Mouse (Mus musculus): ENCODE measurements around the gene Pacs1.

Pacs1 gene

DNA sequence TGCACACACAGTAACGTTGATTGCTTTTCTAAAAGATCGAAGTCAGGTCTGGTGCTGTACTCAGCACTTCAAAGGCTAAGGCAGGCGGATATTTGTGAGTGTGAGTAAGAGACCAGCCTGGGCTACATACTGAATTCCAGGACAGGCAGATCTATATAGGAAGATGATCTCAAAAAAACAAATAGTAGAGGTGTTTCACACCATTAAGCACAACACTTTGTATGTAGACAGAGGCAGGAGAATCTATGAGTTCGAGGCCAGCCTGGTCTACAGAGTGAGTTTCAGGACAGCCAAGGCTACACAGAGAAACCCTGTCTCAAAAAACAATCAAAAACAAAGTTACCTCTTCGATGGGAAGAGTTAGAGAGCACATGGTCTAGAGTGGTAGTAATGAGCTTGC, 2.8 kb upstream of the Pacs1 start:
- TF ChIP-seq GATA4 (IDR thresholded peaks at IDR 0.05; ENCODE audit: insufficient replicate concordance, low read length) = no peak

DNA sequence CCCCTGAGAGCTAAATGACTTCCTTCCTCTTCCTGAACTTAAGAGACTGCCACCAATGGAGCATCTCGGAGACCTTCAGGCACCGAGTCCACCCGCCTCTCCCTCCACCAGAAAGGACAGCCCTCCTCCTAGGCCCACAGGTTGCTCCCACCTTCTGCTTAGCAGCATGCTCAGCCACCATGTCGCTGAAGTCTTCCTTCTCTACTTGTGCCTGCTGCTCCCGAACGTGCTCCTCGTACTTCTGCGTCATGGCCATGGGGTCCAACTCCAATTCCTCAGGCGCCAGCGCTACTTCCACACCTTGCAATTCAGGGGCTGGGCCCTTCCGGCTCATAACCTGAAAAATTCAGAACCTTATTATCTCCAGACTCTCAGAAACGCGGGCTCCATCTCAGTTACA, 1.7 kb upstream of the Pacs1 start:
- TF ChIP-seq GATA4 (IDR thresholded peaks at IDR 0.05; ENCODE audit: insufficient replicate concordance, low read length) = no peak

DNA sequence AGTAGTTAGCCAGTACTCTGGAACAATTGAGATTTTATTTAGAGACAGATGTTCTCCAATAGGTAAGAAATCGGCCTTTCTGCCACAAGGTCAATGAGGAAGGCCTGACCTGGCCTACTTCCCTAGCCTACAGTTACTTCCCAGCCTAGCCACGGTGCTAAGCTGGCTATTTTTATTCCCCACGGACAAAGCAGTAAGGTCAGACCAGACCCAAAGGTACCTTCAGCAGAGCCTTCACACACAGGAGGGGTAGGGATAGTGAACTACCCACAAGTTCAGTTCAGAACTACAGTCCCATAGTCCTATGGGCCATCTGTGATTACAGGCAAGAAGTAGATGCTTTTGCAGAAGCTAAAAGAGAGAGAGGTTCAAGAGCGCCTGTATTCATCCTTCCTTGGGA, 997 bp upstream of the Pacs1 start:
- TF ChIP-seq GATA4 (IDR thresholded peaks at IDR 0.05; ENCODE audit: insufficient replicate concordance, low read length) = no peak

DNA sequence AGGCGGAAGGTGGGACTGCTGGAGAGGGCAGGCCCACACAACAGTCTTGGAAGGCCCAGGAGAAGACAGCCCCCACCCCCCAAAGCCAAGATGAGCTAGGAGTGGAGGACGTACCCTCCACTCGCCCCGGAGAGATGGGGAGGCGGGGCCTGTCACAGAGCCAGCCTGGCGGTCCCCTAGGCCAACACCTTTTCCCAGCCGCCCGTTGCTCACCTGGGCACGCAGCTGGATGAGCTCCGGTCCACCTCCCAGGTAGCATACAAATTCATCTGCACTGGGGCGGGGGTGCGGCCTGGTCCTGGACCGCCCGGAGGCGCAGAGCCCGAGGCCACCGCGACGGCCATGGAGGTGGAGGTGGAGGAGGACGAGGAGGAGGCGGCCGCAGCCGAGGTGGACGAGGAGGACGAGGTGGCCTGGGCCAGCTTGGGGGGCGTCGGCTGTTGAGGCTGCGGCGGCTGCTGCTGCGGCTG, 558 bp downstream of the Pacs1 start:
- no peak for TF ChIP-seq GATA4 (IDR thresholded peaks at IDR 0.05; ENCODE audit: insufficient replicate concordance, low read length)

DNA sequence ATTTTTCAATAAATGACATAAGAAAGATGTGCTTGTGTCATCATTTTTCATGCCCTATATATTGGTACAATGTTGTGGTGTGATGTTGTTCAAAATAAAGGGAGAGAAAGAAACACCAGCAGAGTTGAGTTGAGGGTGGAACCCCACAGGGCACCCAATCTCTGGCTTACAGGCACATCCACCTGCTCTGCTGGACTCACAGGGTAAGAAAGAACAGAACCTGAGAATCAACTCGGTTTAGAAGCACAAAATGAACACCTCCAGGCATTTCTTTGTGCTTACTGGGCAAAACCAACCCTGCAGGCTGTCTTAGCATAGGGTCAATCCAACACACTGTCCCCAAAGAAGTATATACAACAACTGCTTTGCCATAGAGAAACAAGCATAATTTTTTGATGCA, 1.5 kb downstream of the Pacs1 start:
- no peak for TF ChIP-seq GATA4 (IDR thresholded peaks at IDR 0.05; ENCODE audit: insufficient replicate concordance, low read length)

DNA sequence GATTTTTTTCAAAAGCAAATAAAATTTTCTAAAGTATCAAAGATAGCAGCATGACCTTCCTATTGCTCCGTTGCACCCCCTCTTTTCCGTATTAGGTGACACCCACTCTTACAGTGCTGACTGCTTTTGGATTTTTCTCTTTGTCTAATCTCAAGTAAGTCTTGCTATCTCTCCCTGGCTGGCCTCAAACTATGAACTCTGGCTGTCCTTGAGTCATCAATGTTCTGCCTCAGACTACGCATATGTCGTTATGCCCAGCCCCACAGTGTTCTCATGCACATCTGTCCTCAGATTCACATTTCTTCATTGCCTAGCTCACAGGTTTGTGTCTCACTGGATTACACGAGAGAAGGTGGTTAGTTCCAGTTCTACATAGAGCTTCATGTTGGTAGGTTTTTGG, 3.5 kb downstream of the Pacs1 start:
- TF ChIP-seq GATA4 (IDR thresholded peaks at IDR 0.05; ENCODE audit: insufficient replicate concordance, low read length) = no peak

DNA sequence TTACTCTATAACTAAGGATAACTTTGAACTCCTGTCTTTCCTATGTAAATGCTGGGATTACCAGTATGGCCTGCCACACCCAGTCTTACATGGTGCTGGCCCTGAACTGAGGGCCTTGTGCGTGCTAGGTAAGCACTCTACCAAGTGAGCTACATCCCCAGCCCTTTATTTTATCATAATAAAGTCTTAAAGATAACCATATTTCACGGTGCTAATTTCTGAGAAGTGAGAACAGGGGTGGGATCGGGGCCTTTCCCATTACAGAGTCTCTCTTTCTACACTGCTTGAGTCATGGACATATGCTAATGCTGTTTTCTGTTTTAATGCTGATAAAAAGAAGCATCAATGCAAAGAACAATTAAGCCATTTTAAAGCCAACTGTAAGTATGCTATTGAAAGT, 4.0 kb downstream of the Pacs1 start:
- TF ChIP-seq GATA4 (IDR thresholded peaks at IDR 0.05; ENCODE audit: insufficient replicate concordance, low read length) = no peak

DNA sequence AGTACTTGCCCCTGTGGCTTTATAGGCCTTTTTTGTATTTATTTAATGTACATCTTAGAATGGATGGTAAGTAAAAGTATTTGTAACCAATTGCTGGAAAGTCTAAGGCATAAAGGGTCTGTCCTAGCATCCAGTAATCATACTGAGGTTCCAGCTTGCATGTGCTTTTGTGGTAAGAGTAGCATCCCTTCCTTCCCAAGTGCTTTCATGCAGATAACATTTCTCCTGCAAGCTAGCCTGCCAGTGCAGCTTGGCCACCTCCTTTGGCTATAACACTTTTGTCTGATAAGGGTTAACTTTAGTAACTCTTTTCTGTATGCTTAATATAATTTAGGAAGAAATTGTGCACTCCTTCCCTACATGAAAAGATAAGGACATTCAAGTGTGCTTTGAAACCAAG, 4.9 kb downstream of the Pacs1 start:
- TF ChIP-seq GATA4 (IDR thresholded peaks at IDR 0.05; ENCODE audit: insufficient replicate concordance, low read length) = no peak

DNA sequence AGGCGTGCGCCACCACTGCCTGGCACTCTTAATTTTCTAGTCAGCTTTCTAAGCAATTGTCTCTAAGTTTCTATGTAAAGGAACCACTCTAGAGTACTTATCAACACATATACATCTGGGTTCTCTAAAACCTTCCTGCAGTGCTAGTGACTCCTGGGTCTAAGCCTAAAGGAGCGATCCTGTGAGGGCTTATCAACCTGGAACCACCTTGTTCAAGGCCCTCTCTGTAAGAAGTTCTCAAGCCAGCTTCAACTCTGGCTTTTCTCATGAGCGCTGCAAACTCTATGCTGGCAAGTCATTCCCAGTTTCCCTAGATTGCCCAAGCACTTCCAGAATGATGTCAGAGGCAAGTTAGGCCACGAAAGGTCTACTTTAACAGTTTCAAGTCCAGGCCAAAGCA, 5.9 kb downstream of the Pacs1 start:
- no peak for TF ChIP-seq GATA4 (IDR thresholded peaks at IDR 0.05; ENCODE audit: insufficient replicate concordance, low read length)

DNA sequence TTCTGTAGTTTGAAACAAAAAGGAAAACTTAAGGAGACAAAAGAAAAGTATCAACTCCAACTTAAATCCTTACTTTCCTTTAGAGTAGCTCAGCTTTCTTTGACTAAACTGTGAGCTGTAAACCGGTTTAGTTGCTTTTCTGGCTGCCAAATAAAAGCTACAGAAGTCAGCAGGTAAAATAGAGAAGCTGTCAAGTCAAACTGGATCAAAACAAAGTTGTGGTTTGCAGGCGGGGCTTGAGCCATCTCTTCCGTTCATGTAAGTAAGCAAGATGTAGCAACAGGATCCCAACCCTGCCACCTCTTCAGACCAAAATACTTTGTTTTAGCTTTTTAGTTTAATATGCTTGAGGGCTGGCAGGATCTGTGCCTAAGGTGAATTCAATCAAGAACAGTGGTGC, 15.8 kb downstream of the Pacs1 start:
- TF ChIP-seq GATA4 (IDR thresholded peaks at IDR 0.05; ENCODE audit: insufficient replicate concordance, low read length) = no peak

DNA sequence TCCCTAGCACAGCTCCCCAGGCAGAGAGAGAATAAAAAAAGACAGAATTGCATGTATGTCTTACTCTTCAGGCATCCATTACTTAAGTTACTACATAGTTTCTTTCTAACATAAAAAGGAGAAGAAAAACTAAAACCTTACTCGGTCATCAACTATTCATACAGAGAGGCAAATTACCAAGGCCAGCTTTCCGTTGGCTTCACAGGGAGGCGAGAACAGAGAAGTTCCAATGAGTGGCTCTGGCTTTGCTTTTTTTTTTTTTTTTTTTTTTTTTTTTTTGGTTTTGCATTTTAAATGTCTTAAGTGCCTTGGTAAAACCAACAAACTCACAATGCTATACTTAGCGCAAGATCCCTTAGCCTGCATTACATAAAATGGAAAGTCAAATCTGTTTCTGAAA, 40.2 kb downstream of the Pacs1 start:
- no peak for TF ChIP-seq GATA4 (IDR thresholded peaks at IDR 0.05; ENCODE audit: insufficient replicate concordance, low read length)

DNA sequence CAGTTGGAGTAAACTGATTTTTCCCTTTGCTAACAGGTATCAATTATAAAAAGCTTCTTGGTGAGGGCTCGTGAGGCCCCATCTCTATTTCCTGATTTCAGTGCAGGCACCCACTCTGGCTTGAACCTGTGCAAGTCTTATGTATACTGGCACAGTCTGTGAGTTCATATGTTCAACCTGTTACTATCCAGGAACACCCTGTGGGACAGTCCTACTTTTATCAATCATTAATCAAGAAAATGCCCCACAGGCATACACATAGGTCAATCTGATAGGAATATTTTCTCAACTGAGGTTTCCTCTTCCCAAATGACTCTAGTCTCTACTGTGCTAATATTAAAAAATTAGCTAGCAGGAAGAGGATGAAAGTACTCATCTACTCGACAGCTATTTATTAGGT, 42.8 kb downstream of the Pacs1 start:
- no peak for TF ChIP-seq GATA4 (IDR thresholded peaks at IDR 0.05; ENCODE audit: insufficient replicate concordance, low read length)

DNA sequence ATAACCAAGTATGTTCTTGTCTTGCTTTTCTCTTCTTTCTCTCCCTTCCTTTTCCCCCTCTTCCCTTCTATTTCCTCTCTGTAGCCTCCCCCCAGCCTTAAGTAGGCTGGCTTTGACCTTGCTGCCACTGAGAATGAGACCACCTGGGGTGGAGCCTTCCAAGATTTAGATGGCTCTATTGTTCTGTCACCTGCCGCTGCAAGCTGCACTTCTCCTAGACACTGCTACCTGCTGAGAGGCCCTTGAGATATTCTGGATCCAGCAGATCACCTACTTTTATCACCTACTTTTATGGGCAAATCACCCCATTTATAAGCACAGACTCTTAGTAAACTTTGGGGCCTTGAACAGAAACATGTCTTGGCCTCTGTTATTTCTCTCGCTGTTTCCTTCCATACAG, 48.3 kb downstream of the Pacs1 start:
- no peak for TF ChIP-seq GATA4 (IDR thresholded peaks at IDR 0.05; ENCODE audit: insufficient replicate concordance, low read length)

DNA sequence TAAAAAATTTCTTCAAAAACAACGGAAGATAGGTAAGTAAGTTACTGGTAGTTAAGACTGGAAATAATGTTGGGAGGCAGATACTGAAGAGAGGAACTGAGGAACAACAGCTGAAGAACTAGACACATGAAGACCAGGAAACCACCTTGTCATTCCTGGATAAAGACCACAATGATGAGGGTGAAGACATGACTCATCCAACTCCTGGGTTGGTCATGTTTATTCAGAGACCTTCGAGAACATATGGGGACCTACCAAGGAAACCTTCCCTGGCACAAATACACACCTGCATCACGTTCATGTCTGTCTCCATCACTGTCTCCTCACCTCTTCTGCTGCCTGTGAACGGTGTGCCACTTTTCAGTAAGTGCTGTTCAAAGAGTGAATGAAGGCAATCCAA, 48.8 kb downstream of the Pacs1 start:
- TF ChIP-seq GATA4 (IDR thresholded peaks at IDR 0.05; ENCODE audit: insufficient replicate concordance, low read length) = no peak

DNA sequence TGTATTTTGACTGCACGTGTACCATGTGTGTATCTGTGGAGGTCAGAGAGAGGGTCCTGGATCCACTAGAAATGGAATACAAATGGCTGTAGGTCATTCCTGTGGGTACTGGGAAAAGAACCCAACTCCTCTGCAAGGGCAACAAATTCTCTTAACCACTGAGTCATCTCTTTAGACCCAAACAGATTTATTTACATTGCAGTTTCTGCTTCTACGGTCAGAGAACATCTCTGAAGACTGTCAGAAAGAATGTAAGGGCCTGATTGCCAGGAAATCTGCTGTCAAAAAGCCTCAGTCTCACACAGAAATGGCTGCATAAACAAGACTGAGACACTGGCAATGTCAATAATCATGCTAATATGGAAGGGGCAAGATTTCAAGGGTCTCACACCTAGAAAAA, 51.0 kb downstream of the Pacs1 start:
- no peak for TF ChIP-seq GATA4 (IDR thresholded peaks at IDR 0.05; ENCODE audit: insufficient replicate concordance, low read length)

DNA sequence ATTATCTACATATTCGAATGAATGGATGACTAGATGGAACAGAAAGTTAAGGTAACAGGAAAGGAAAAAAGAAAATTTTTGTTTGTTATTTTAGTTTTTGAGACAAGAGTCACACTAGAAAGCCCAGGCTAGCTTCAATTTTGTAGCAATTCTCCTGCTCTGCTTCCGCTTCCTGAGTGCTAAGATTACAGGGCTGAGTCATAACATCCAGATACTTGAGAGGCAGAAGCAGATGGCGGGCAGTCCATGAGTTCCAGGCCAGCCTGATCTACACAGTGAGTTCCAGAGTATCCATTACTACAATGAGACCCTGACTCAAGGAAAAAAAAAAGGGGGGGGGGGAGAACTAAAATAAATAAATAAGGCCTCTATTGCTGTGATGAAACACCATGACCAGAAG, 52.5 kb downstream of the Pacs1 start:
- TF ChIP-seq GATA4 (IDR thresholded peaks at IDR 0.05; ENCODE audit: insufficient replicate concordance, low read length) = no peak

DNA sequence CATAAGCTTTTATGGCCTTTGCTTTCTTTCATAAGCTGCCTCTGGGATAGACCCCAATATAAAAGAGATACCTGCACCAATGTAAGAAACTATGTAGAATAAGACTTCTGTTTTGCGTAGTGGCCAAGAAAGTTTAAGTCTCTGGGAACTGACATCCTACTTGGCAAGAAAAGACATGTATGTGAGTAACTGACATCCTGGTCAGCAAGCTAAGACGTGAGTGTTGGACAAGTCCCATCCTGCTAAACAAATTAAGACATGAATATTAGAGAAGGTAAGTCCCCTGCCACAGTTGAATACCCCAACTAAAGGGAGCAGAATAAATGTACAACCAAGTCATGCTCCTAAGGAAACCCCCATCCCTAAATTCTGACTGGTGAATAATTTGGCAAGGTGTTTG, 71.2 kb downstream of the Pacs1 start:
- no peak for TF ChIP-seq GATA4 (IDR thresholded peaks at IDR 0.05; ENCODE audit: insufficient replicate concordance, low read length)

DNA sequence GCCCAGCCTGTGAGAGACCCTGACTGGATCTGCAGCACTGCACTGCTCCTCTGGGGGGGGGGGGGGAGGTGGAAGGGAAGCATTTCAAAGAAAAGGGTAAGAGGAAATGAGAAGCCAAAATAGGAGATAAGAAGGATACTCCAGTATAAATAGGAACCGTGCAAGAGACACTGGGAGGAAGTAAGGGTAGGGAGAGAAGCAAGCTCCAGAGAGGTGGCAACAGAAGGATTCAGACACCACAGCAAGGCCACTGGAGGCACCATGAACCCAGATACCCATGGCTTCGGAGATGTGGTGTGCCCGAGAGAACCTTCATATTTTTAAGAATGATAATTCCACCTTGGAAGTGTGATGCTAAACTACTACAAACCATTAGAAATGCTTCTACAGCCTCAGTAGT, 74.4 kb downstream of the Pacs1 start:
- no peak for TF ChIP-seq GATA4 (IDR thresholded peaks at IDR 0.05; ENCODE audit: insufficient replicate concordance, low read length)

Data from liver, adult (tissue).